Mouse (Mus musculus) cerebellum, adult 11 months (tissue): ENCODE data around the gene Upk3b.
"Not testable (repeated sequence)": the region's sequence is repeated elsewhere in the genome, so short reads cannot be mapped to it uniquely, and the experiment has no call there.

Experiments used
- DNase-seq: peaks from one replicate; pipeline ENCODE4 v3.0.0; 2022

The Upk3b gene

DNA sequence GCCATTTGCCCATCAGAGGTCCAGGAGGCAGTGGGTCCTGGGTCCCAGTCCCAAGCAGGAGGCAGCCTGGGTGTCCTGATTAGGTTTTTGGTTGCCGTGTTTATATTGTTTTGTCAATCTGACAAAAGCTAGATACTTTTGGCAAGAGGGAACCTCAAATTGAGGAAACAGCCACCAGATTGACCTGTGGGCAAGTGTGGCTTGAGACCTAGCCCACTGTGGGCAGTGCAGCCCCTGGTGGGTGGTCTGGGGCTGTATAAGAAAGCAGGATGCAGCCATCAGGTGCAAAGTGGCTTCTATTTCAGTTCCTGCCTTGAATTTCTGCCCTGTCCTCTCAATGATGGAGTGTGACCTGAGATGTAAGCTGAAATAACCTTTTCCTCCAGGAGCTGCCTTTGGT lies 3.0 kb upstream of the Upk3b start:
- no peak for DNase-seq

GRCm38 (mm10) chr5:136036667-136037066 lies 1.6 kb upstream of the Upk3b start:
- no peak for DNase-seq

GRCm38 (mm10) chr5:136040210-136040609 lies 1.9 kb downstream of the Upk3b start:
- DNase-seq, result no peak

GRCm38 (mm10) chr5:136041260-136041659 lies 3.0 kb downstream of the Upk3b start:
- no peak for DNase-seq

DNA sequence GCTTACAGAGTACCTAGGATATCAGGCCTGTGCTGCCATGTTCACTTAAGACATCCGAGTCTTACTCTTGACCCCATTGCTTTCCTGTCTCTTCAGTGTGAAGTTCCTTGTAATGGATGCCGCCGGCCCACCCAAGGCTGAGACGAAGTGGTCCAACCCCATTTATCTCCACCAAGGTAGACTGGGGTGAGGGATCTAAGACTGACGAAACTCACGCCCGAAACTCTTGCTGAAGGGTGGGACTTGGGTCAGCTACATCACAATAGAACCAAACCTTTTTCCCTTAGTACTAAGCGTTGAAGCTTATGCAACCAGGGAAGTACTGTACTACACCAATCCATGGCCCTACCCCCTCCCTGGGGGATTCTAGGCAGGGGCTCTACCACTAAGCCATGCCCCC lies 3.4 kb downstream of the Upk3b start:
- no peak for DNase-seq

GRCm38 (mm10) chr5:136044865-136045264 lies 6.6 kb downstream of the Upk3b start:
- no peak for DNase-seq

GRCm38 (mm10) chr5:136045408-136045807 lies 7.1 kb downstream of the Upk3b start:
- no peak for DNase-seq

GRCm38 (mm10) chr5:136045987-136046386 lies 7.7 kb downstream of the Upk3b start:
- peak; percentile 70 for DNase-seq

GRCm38 (mm10) chr5:136048541-136048940 lies 10.2 kb downstream of the Upk3b start:
- not testable (repeated sequence) for DNase-seq

- DNase-seq, result no peak
Observed at GRCm38 (mm10) chr5:136049926-136050325, 11.6 kb downstream of the Upk3b start.

DNA sequence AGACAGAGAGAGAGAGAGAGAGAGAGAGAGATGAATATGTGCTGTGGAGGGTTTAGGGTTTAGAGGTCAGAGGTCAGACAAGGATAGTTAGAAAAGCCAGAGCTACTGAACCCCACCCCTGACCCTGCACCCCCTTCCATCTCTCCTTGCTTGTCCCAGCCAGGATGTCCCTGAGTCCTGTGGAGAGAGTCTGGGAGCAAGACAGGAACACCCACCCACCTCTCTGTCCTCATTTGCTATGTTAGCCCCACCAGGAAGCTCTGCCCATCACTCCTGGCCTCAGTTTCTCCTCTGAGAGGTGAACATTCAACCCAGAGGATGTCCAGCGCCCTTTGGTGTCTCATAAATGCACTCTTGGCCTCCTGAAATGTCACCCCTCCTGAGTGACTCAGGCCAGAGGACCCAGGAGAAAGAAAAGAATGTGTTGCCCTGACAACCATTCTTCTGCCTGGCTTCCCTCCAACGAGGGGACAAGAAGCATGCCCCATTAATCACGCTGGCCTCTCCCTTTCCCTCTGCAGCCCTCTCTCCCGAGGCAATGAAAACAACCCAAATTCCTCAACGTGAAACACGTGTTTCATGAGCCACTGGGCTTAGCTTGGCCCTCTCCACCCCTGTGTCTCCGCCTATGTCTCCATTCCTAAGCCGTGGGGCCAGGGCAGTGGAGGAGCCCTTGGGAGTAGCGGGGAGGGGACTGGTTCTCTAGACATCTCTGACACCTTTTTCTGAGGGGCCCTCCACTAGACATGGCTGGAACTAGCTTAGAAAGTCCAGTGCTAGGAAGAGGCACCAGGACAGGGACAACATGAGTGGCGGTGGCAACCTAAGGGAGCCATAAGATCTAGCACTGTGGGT lies 13.2 kb downstream of the Upk3b start:
- DNase-seq, result no peak

DNA sequence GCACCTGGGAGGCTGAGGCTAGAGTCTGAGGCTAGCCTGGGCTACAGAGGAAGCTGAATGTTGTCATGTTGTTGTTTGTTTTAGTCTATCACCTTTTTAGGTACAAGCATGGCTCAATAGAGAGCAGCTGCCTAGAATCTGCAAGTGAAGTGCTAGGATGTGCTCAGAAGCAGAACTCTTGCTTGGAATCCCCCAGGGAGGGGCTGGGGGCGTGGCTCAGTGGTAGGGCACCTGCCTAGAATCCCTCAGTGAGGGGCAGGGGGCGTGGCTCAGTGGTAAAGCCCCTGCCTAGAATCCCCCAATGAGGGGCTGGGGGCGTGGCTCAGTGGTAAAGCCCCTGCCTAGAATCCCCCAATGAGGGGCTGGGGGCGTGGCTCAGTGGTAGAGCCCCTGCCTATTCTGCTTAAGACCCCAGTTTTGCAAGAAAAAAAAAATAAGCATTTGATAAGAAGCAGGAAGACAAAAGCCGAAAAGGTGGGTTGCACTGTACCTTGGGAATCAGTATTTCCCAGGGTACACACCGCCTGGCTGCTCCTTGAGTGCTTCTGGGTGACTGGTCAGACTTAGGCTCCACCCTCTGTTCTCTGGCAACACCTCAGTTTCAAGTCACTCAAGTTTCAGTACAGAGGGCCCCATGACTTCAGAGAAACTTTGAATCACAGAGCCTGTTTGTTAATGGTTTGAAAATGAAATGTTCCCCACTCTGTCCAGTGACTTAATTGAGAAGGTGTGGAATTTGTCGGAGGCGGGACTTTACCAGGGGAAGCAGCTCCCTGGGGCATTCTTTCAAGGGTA lies 14.8 kb downstream of the Upk3b start:
- no peak for DNase-seq

GRCm38 (mm10) chr5:136054301-136055077 lies 16.2 kb downstream of the Upk3b start, which contains the start of gene Upk3bl:
Gene Upk3bl (plus strand): TSS chr5:136054492.
- no peak for DNase-seq

DNA sequence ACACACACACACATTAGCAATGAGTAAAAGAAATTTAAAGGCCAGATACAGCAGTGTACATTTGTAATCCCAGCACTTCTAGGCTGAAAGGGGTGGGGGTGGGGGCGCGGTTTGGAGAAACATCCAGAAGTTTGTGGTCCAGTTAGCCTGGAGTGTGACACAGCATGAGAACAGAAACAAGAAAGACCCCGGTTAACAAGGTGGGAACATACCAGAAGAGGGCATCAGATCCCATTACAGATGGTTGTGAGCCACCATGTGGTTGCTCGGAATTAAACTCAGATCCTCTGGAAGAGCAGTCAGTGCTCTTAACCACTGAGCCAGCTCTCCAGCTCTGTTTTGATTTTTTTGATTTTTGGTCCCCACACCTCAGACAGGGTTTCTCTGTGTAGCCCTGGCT lies 17.8 kb downstream of the Upk3b start:
- DNase-seq, result no peak

GRCm38 (mm10) chr5:136057085-136057484 lies 18.8 kb downstream of the Upk3b start:
- no peak for DNase-seq

GRCm38 (mm10) chr5:136061567-136061966 lies 23.3 kb downstream of the Upk3b start:
- peak; percentile 59 for DNase-seq

- DNase-seq, result no peak
Observed at GRCm38 (mm10) chr5:136063920-136064319, 25.6 kb downstream of the Upk3b start.

DNA sequence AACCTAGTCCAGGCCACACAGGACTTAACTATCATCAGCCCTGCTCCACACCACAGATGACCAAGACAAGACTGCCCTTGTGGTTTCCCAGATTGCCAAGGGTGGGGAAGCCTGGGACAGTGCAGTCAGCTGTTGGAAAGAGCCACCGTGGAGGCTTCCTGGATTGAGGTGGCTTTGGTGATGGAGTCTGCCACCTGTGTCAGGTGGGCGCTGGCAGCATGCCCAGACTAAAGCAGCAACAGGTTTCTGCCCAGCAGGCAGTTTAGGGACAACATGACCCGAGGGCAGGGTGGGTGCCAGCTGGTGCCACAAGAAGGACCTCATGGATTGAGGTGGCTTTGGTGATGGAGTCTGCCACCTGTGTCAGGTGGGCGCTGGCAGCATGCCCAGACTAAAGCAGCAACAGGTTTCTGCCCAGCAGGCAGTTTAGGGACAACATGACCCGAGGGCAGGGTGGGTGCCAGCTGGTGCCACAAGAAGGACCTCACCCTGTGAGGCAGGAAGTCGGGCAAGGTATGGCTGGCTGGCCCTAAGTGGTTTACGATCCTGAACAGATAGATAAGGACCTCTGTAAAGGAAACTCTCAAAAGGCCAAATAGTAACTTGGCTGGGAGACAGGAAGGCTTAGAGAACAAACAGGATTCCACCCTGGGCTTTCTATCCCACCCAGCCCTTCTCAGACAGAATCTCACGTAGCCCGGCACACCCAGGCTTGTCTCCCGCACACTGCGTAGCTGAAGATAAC lies 28.3 kb downstream of the Upk3b start:
- DNase-seq, result not testable (repeated sequence)

DNA sequence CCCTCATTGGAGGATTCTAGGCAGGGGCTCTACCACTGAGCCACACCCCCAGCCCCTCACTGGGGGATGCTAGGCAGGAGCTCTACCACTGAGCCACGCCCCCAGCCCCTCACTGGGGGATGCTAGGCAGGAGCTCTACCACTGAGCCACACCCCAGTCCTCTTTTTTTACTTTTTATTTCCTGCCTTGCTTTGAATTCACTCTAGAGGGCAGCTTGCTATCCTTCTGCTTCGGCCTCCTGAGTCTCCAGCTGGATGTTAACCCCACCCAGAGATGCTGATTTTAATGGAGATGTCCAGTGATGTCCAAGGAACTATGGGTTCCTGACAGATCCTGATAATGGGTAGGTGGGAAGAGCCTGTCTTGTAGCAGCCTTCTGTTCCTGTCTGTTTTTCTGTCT lies 31.1 kb downstream of the Upk3b start:
- no peak for DNase-seq

GRCm38 (mm10) chr5:136073051-136073450 lies 34.8 kb downstream of the Upk3b start:
- DNase-seq, result no peak

GRCm38 (mm10) chr5:136073526-136073925 lies 35.2 kb downstream of the Upk3b start:
- no peak for DNase-seq

- DNase-seq, result no peak
Observed at GRCm38 (mm10) chr5:136075076-136075475, 36.8 kb downstream of the Upk3b start.
